Mouse (Mus musculus) T-cell, adult 2 months (primary cell): Measurements from ENCODE around the gene 1700029I15Rik.
"Not testable (repeated sequence)": the region's sequence is repeated elsewhere in the genome, so short reads cannot be mapped to it uniquely, and the experiment has no call there.

Source experiments
- DNase-seq: peaks from one replicate; pipeline ENCODE4 v3.0.0; 2022; ENCODE audit warnings: low spot score

1700029I15Rik gene

GRCm38 (mm10) chr2:92392318-92393264 is 10.3 kb downstream of the 1700029I15Rik start:
- DNase-seq = no peak

GRCm38 (mm10) chr2:92395535-92395934 is 13.2 kb downstream of the 1700029I15Rik start:
- no peak for DNase-seq

GRCm38 (mm10) chr2:92397436-92397835 is 15.1 kb downstream of the 1700029I15Rik start:
- no peak for DNase-seq

DNA sequence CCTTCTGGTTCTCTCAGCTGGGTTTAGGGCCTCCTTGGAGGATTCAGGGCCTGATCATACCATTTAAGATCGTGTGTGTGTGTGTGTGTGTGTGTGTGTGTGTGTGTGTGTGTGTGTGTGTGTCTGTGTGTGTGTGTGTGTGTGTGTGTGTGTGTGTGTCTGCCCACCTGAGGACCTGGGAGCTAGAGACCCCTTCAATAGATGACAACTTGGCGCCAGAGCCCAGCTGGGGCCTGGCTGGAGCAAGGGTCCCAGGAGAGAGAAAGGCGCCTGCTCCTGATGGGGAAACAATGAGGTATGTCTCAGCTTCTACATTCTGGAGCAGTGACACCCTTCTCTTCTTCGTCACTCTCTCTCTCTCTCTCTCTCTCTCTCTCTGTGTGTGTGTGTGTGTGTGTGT is 17.5 kb downstream of the 1700029I15Rik start:
- not testable (repeated sequence) for DNase-seq

- no peak for DNase-seq
These were observed 18.3 kb downstream of the 1700029I15Rik start for GRCm38 (mm10) chr2:92400682-92401081.

- no peak for DNase-seq
These were observed 18.8 kb downstream of the 1700029I15Rik start, which contains the start of gene Mapk8ip1 for GRCm38 (mm10) chr2:92401091-92401561. TSS of gene Mapk8ip1 (minus strand) at chr2:92401263.

GRCm38 (mm10) chr2:92402591-92403326 is 20.4 kb downstream of the 1700029I15Rik start:
- DNase-seq = no peak

- no peak for DNase-seq
These were observed 21.5 kb downstream of the 1700029I15Rik start for GRCm38 (mm10) chr2:92403776-92404319.

GRCm38 (mm10) chr2:92404737-92405136 is 22.4 kb downstream of the 1700029I15Rik start:
- no peak for DNase-seq

GRCm38 (mm10) chr2:92405687-92406086 is 23.3 kb downstream of the 1700029I15Rik start:
- DNase-seq = no peak

- no peak for DNase-seq
These were observed 26.1 kb downstream of the 1700029I15Rik start for GRCm38 (mm10) chr2:92408309-92409045.

- DNase-seq = no peak
These were observed 29.4 kb downstream of the 1700029I15Rik start for GRCm38 (mm10) chr2:92411705-92412104.

- no peak for DNase-seq
These were observed 39.5 kb downstream of the 1700029I15Rik start for GRCm38 (mm10) chr2:92421723-92422387.

DNA sequence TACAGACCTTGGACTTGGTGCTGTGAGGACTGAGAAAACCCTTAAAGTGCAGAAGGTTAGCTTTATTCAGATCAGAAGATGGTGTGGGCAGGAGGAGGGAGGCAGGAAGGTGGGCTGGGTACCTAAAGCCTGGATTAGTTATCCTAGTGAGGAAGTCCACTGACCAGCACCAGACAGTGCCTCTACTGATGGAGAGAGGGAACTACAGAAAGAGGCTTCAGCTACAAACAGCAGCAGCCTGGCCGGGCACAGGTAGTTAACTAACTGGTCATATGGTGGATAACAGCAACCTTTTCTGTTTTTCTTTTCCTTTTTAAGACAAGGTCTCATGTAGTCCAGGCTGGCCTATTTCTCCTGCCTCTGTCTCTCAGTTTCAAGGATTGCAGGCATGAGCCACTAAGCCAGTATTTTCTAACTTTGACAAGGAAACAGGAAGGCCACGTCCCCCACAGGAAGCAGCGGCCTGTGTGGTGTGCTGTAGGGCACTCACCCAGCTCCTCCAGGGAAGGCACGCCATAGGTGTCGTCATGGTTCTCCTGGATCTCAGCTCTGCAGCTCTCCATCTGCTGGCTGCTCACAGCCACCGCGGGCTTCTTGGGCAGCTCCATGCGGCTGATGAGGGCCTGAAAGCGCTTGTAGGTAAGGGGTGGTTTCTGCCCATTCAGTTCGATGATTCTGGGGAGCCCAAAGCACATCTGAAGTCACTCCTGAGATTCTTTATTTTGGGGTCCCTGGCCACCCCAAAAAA is 40.2 kb downstream of the 1700029I15Rik start:
- DNase-seq = no peak

GRCm38 (mm10) chr2:92423156-92423555 is 40.8 kb downstream of the 1700029I15Rik start:
- no peak for DNase-seq

DNA sequence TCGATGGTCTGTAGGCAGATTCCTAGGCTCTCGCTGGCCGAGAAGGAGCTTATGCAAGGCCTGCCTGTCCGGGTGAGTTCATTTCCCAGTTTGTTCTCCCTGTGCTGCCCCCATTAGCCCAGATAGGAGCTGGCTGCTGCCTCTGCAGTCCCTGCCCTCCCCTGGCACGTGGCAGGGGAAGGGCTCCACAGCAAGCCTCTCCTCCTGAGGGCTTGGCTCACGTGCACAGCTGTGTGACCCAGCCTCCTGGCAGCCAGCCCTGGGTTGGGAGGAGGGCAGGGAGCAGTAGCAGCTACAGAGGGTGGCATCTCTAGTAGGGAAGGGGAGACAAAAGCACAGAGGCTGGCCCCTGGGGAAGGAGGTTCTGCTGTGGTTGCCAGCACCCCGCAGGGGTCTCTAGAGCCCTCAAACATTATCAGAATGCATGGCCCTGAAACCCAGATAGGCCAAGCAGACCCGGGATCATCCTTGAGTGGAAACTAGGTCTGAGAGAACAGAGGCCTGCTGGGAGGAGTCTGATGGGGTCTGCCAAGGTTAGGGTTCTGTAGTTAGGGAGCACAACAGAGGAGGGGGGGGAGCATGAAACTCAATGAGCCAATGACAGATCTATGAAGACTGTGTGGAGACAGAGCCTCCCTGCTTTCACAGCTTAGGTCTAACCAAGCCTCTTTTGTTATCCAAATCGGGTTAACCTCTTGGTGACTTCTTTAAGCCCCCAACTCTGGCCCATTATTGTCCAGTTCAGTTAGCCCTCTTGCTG is 41.5 kb downstream of the 1700029I15Rik start:
- no peak for DNase-seq

DNA sequence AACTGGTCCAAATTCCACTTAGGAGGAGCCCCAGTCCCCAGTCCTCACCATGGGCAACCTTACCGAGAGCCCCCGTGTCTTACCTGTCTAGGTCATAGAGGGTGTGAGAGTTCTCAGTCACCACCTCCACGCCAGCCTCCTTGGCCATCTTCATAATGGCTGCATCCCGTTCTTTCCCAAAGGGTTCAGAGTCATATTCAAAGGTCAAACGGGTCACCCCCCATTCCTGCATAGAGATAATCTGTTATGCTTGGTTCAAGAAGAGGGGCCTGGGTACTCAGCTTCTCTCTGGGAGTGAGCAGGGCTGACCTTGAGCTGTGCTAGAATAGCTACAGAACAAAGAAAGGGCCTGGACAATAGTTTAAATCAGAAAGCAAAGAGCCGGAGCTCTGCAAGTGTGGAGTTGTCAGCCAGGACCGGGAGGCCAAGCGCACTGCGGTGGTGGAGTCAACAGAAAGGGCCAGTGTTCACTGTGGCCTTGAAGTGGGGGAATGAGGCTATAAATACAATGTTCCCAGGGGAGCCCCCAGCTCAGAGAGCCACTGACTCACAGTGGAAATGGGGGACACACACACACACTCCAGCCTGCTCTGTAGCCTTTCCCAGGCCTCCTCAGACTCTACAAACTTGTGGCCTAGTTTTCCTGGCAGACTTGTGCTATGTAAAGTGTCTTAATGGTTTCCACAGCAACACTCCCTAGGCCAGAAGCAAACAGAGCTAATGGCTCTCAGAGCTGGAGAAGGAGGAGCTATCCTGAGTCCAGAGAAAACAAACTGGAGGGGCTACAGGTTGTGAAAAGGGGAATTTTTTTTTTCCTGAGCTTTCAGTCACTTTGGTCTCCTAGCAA is 42.3 kb downstream of the 1700029I15Rik start:
- DNase-seq = no peak

- DNase-seq = no peak
These were observed 43.0 kb downstream of the 1700029I15Rik start for GRCm38 (mm10) chr2:92425366-92425765.

DNA sequence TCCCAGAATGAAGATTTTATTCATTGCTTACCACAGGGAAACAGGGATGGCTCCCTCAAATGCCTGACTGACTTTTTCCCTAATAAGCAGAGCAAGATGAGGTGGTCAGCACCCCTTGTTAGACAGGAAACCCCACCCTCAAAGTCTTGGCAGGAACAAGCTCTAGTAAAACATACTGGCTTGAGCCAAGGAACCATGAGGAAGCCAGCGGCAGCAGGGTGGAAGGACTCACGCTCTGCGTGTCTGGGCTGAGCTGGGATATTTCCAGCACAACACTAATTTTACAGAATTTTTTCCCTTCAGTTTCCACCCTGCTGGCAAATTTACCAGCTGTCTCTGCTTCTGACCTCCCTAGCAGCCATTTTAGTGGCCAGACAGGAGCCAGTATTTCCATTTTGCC is 44.1 kb downstream of the 1700029I15Rik start:
- no peak for DNase-seq
